Mouse (Mus musculus) embryonic facial prominence, embryonic 13.5 days (tissue): Measurements from ENCODE around the gene Tbcc. TPM values are rescaled to one million over a fixed set of nuclear protein-coding genes. Genes with fewer than 3 reads are reported as not detected.
A peak's percentile ranks its signal among the peaks of the same experiment; 100 is the strongest.
"Not testable (repeated sequence)": the region's sequence is repeated elsewhere in the genome, so short reads cannot be mapped to it uniquely, and the experiment has no call there.

ENCODE experiments used
- ATAC-seq: fragments of 200-750 bp; cut with Nextera tagmentation; 2 replicates; pipeline ENCODE4 v1.8.0; 2017; ENCODE audit warnings: low read depth; ENCODE audit not compliant: insufficient number of reproducible peaks, insufficient read depth, low FRiP score, low TSS enrichment
- H3K27ac ChIP-seq: fragments of 300-500 bp; sonication (generic); 2 replicates; pipeline ENCODE4 v1.5.1; 2015; ENCODE audit warnings: moderate library complexity, mild to moderate bottlenecking, inconsistent platforms
- H3K27me3 ChIP-seq: fragments of 300-500 bp; sonication (generic); 2 replicates; pipeline ENCODE4 v1.6.1; 2015; ENCODE audit warnings: mild to moderate bottlenecking, inconsistent platforms
- H3K36me3 ChIP-seq: fragments of 300-500 bp; sonication (generic); 2 replicates; pipeline ENCODE4 v1.6.1; 2015; ENCODE audit warnings: mild to moderate bottlenecking, inconsistent platforms
- H3K4me1 ChIP-seq: fragments of 300-500 bp; sonication (generic); 2 replicates; pipeline ENCODE4 v1.6.1; 2015; ENCODE audit warnings: inconsistent platforms
- H3K4me2 ChIP-seq: fragments of 300-500 bp; sonication (generic); 2 replicates; pipeline ENCODE4 v1.6.1; 2015; ENCODE audit warnings: moderate library complexity, mild to moderate bottlenecking, inconsistent platforms
- H3K4me3 ChIP-seq: fragments of 300-500 bp; sonication (generic); 2 replicates; pipeline ENCODE4 v1.5.1; 2015; ENCODE audit warnings: mild to moderate bottlenecking, inconsistent platforms
- H3K9ac ChIP-seq: fragments of 300-500 bp; sonication (generic); 2 replicates; pipeline ENCODE4 v1.6.1; 2015; ENCODE audit warnings: mild to moderate bottlenecking, inconsistent platforms
- H3K9me3 ChIP-seq: fragments of 300-500 bp; sonication (generic); 2 replicates; pipeline ENCODE4 v1.6.1; 2016; ENCODE audit warnings: inconsistent platforms
- WGBS: fragments of 180-500 bp; shearing (Covaris S2); methylation state at CpG from one replicate; pipeline ENCODE4 v1.1.7; 2015; ENCODE audit warnings: mixed read lengths; 5-methylcytosine and 5-hydroxymethylcytosine counted together
- polyA plus RNA-seq: library from polyadenylated mRNA; unstranded; fragments of >200 nt; fragmentation: Nextera tagmentation; extraction: Ambion mirVana; gene quantifications from 2 replicates; pipeline ENCODE4 v1.2.1, GENCODE M21; 2015

Gene Tbcc
- polyA plus RNA-seq: 58.5 and 63.3 TPM in 2 replicates

DNA sequence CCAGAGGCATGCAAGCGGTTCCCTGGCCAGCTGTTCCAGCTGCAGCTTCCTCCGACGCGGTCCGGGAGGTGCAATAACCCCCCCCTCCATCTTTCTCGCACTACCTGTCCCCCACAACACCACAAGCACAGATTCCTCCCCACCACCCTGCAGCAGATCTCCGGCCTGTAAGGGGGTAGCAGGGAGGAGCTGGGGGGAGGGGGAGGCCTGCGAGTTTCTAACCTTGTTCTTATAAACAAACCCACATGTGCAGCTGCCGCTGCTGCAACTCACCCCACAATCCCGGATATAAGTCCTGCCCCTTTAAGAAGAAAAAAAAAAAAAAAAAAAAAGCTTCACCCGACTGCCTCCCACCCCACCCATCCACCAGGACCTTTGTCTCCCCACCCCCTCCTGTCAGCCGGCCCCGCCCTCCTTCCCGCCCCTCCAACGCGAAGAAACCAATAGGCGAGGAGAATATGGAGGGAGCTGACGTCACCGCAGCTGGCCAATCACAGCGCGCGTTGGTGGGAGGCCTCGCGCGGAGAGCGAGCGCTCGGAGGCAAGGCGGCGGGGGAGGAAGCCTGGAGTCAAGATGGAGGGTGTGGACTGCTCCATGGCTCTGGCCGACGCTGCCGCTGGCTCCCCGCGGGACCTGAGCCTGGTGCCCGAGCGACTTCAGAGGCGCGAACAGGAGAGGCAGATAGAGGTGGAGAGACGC lies at the start of gene Tbcc:
Tbcc (plus strand) TSS at position 569 of the 700 bp plus-strand sequence.
- WGBS: under 1% methylated on average over 40 of the region's 40 CpGs
- H3K27me3 ChIP-seq: no peaks in the 10 kb centered on the region
- ATAC-seq: peak; percentile 90
- peak within 1 kb of the TSS; percentile 95 for H3K9ac ChIP-seq
- H3K9me3 ChIP-seq: no peaks in the 10 kb centered on the region
- peak within 1 kb of the TSS; percentile 99 for H3K27ac ChIP-seq
- peak within 1 kb of the TSS; percentile 95 for H3K4me3 ChIP-seq
- peak within 1 kb of the TSS; percentile 99 for H3K4me2 ChIP-seq
- peaks cover 33% of the 10 kb centered on the region for H3K4me1 ChIP-seq
- H3K36me3 ChIP-seq: peaks cover 17% of the 10 kb centered on the region

DNA sequence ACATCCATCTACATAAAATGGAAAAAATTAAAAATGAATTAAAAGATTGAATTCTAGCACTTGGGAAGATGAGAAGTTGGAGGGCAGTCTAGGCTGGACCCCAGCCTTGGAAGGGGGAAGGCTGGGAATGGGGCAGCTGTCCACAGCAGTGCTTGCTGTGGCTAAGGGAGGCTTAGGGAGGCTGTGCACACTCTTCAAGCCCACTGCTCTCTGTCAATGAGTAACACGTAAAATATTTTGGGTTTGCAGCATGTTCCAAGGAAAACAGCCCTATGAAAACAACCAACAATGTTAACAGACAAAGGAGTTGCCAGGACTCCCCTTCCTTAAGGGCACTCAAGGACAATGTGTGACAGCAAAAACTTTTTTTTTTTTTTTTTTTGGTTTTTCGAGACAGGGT lies 47.5 kb upstream of the Tbcc start:
- H3K27ac ChIP-seq: no peak overlapping the region
- H3K27me3 ChIP-seq: no peaks in the 10 kb centered on the region
- H3K4me2 ChIP-seq: no peak overlapping the region
- no peaks in the 10 kb centered on the region for H3K9me3 ChIP-seq
- ATAC-seq: no peak
- no peak overlapping the region for H3K4me3 ChIP-seq
- WGBS: 84% methylated on average over 2 of the region's 2 CpGs
- no peak overlapping the region for H3K9ac ChIP-seq
- peaks cover 22% of the 10 kb centered on the region for H3K36me3 ChIP-seq
- H3K4me1 ChIP-seq: peaks cover 6% of the 10 kb centered on the region; the same call in 1 of the 2 replicates

DNA sequence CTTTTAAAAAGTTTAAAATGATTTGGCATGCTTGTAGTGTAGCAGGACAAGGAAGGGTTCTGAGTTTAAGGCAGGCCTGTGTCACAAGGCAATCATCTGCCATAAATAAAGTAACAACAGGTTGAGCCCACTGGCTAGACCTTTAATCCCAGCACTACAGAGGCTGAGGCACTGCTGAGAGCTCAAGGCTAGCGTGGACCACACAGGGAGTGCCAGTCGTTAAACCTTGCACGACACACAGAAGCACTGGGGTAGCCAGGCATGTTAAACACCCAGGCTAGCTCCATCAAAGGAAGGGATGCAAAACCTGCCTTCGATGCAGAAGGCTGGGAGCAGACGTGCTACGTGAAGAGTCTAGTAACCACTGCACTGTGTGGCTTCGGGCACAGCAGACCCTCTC lies 46.8 kb upstream of the Tbcc start:
- no peak for ATAC-seq
- Histone ChIP-seq H3K4me1 (peaks cover 6% of the 10 kb centered on the region; the same call in 1 of the 2 replicates), H3K9ac (no peak overlapping the region), H3K27ac (no peak overlapping the region), H3K9me3 (no peaks in the 10 kb centered on the region), H3K36me3 (peaks cover 22% of the 10 kb centered on the region), H3K27me3 (no peaks in the 10 kb centered on the region), H3K4me2 (no peak overlapping the region), H3K4me3 (no peak overlapping the region)
- 82% methylated on average over 7 of the region's 7 CpGs for WGBS

DNA sequence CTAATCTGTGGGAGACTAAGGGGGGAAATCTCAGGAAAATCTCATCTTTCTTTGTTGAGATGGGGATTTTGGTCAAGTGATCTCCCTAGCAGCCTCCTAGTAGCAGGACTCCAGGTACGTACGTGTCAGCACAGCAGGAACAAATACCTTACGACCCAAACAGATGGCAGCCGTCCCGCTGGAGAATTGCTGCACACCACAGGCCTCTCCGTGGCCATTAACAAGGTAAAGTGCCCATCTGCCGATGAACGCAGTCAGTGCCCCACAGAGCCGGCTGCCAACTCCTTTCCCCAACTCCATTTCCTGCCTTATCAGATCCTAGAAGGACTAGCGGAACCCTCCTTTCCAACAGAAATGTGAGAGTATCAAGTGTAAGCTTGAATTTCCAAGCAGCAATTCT lies 45.7 kb upstream of the Tbcc start:
- Histone ChIP-seq H3K9me3 (no peaks in the 10 kb centered on the region), H3K9ac (no peak overlapping the region), H3K27ac (no peak overlapping the region; the same call in 1 of the 2 replicates), H3K4me2 (no peak overlapping the region), H3K36me3 (peaks cover 20% of the 10 kb centered on the region), H3K4me1 (peaks cover 6% of the 10 kb centered on the region; the same call in 1 of the 2 replicates), H3K27me3 (no peaks in the 10 kb centered on the region), H3K4me3 (no peak overlapping the region)
- 67% methylated on average over 10 of the region's 10 CpGs for WGBS
- no peak for ATAC-seq

DNA sequence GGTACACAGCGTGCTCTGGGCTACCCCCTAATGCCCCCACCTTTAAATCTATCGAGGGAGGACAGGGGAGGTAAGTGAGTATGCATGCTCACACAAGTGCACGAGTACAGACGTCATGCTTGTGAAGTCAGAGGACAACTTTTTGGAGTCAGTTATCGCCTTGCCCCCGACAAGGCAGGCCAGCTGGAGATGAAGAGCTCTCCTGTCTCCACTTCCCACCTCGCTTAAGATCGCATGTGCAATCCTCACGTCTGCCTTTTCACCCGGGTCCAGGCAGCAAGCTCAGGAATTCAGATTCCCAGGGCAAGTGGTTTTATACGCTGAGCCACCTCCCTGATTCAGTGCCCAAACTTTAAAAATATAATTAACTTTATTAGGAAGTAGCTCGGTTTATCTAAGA lies 45.2 kb upstream of the Tbcc start:
- 78% methylated on average over 12 of the region's 12 CpGs for WGBS
- Histone ChIP-seq H3K9ac (no peak overlapping the region), H3K4me3 (no peak overlapping the region), H3K27me3 (no peaks in the 10 kb centered on the region), H3K36me3 (peaks cover 15% of the 10 kb centered on the region), H3K4me1 (peaks cover 6% of the 10 kb centered on the region; the same call in 1 of the 2 replicates), H3K27ac (no peak overlapping the region), H3K4me2 (no peak overlapping the region), H3K9me3 (no peaks in the 10 kb centered on the region)
- ATAC-seq: no peak

DNA sequence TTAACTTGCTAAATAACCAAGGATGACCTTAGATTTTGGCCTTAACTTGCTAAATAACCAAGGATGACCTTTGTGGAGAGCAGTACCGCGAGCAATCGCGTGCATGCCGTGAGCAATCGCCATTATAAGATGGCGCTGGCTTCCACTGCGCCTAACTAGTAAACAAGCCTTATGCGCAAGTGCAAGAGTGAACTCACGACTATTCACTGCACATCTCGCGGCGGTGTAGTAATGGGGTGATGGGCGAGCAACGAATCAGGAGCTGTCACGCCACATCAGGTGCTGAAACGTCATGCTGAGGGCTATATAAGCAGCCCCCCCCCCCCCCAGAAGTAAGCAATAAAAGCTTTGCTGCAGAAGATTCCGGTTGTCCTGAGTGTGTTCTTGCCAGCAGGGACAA lies 43.9 kb upstream of the Tbcc start:
- ATAC-seq, H3K9me3 ChIP-seq, H3K4me2 ChIP-seq, H3K9ac ChIP-seq, H3K36me3 ChIP-seq, H3K4me3 ChIP-seq, H3K27ac ChIP-seq, H3K4me1 ChIP-seq, H3K27me3 ChIP-seq: not testable (repeated sequence)
- 91% methylated on average over 18 of the region's 18 CpGs for WGBS

DNA sequence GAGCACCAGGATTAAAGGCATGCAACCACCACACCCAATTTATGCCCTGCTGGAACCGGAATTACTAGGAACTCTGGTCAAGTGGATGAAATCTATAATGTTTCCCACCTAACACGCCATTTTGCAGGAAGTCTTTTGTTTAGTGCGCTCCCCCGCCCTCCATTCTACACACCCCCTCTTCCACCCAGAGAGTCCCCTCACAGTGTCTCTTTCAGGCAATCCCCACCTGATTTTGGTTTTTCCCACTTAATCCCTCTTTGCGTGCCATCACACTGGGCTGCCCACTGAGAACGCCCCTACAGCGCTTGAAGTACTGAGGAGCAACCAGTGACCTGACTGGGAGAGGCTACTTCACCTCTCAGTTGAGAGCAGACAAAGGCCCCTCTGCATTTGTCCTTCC lies 43.3 kb upstream of the Tbcc start:
- Histone ChIP-seq H3K9me3 (no peaks in the 10 kb centered on the region), H3K9ac (no peak overlapping the region), H3K27me3 (no peaks in the 10 kb centered on the region), H3K36me3 (peaks cover 4% of the 10 kb centered on the region), H3K27ac (no peak overlapping the region), H3K4me3 (no peak overlapping the region), H3K4me1 (peaks cover 6% of the 10 kb centered on the region; the same call in 1 of the 2 replicates), H3K4me2 (no peak overlapping the region)
- ATAC-seq: no peak
- 88% methylated on average over 7 of the region's 7 CpGs for WGBS

DNA sequence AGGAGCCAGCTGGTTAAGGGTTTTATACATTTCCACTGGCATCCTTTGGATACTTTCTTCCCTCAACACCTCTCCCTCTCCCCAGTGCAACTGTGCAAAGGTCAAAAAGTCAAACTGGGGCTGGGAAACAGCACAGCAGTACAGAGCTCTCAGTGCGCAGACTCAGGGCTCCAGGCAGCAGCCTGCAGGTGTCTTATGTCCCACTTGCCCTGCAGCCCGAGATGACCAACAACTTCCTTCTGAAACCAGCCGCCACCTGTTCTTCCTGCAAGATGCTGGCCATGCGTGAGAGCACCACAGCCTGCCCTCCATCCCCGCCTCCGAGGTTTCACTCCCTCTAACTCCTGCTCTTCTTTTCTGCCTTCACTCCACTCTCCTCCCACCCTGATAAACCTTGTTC lies 37.8 kb upstream of the Tbcc start:
- WGBS: 53% methylated on average over 6 of the region's 6 CpGs
- H3K4me2 ChIP-seq: no peak overlapping the region
- H3K4me3 ChIP-seq: no peak overlapping the region
- H3K27me3 ChIP-seq: no peaks in the 10 kb centered on the region
- H3K4me1 ChIP-seq: peaks cover 15% of the 10 kb centered on the region
- no peak overlapping the region for H3K9ac ChIP-seq
- H3K36me3 ChIP-seq: no peaks in the 10 kb centered on the region
- H3K27ac ChIP-seq: peak overlapping the region; percentile 39
- ATAC-seq: no peak
- H3K9me3 ChIP-seq: no peaks in the 10 kb centered on the region

DNA sequence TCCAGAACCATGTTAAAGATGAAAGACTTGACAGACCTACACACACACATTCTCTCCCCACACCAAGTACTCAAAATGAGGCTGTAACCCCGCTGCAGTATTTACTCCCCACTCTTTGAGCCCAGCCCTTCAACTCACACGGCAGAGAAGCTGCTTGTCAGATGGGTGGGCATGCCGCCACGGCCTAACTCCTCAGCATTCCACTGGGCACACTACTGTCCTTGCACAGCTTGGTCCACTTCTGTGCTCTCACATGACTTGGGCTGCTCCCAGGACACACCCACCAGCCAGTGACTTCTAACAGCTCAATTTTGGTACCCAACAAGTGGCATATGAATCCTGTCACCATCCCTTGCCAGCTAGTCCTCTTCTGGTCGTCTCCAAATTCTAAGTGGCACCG lies 37.2 kb upstream of the Tbcc start:
- no peak overlapping the region for H3K9ac ChIP-seq
- H3K9me3 ChIP-seq: no peaks in the 10 kb centered on the region
- 58% methylated on average over 6 of the region's 6 CpGs for WGBS
- H3K4me2 ChIP-seq: no peak overlapping the region
- H3K4me3 ChIP-seq: no peak overlapping the region
- no peaks in the 10 kb centered on the region for H3K36me3 ChIP-seq
- ATAC-seq: no peak
- peak overlapping the region; percentile 39 for H3K27ac ChIP-seq
- H3K4me1 ChIP-seq: peaks cover 15% of the 10 kb centered on the region
- H3K27me3 ChIP-seq: no peaks in the 10 kb centered on the region

DNA sequence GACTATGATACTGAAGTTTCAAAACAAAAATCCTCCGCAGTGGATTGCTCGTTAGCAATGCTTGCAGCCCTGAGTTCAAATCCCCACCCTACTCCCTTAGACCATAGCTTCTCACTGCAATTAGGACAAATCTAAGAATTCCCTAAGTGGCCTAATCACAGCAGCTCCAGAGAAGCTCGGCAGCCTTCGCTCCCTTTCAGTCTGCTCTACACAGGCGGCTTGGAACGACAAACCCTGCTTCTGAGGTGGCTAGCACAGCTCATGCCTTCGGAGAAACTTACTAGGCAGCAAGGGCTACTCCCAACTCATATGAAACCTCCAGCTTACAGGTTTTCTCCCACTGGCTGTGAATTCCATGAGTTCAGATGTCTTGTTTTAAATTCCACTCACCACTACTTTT lies 36.4 kb upstream of the Tbcc start:
- peaks cover 15% of the 10 kb centered on the region for H3K4me1 ChIP-seq
- WGBS: 89% methylated on average over 7 of the region's 7 CpGs
- no peak overlapping the region for H3K4me3 ChIP-seq
- ATAC-seq: no peak
- H3K27me3 ChIP-seq: no peaks in the 10 kb centered on the region
- peak overlapping the region; percentile 45; the same call in 1 of the 2 replicates for H3K27ac ChIP-seq
- H3K36me3 ChIP-seq: no peaks in the 10 kb centered on the region
- no peak overlapping the region for H3K4me2 ChIP-seq
- no peaks in the 10 kb centered on the region for H3K9me3 ChIP-seq
- no peak overlapping the region for H3K9ac ChIP-seq

DNA sequence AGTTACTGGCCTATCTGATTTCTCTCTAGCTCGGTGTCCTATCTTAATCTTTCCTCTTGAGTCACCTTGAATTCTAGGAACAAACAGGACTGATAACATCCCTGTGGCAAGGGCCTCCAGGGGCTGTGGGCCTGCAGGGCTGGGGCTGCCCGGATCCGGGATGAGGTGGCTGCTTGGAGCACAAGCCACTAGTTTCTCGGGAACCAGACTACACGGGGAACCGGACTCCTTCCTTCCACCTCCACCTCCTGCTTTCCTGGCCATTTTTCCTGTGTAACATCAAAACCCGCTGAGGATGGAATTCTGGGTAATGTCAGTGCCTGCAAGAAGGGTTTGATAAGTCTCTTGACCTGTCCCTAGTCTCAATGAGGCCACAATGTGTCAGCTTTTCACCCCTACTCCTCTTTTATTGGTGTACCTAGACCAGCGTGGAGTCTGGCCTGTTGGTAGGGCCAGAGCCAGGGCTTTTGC lies 35.8 kb upstream of the Tbcc start:
- Histone ChIP-seq H3K4me2 (peak overlapping the region; percentile 67), H3K27ac (peak overlapping the region; percentile 100), H3K9ac (0 out of 2 replicates have a peak overlapping the region, but pooled peaks have one; percentile 32), H3K27me3 (no peaks in the 10 kb centered on the region), H3K9me3 (no peaks in the 10 kb centered on the region), H3K4me1 (peaks cover 19% of the 10 kb centered on the region), H3K4me3 (peak overlapping the region; percentile 92; the same call in 1 of the 2 replicates), H3K36me3 (no peaks in the 10 kb centered on the region)
- WGBS: 82% methylated on average over 8 of the region's 8 CpGs
- no peak for ATAC-seq
